Mouse (Mus musculus): ENCODE measurements around the gene Cltrn. TPM values are rescaled to one million over a fixed set of nuclear protein-coding genes. Genes with fewer than 3 reads are reported as not detected.

Gene Cltrn
- total and polyA plus RNA-seq, 3 experiments: not detected

DNA sequence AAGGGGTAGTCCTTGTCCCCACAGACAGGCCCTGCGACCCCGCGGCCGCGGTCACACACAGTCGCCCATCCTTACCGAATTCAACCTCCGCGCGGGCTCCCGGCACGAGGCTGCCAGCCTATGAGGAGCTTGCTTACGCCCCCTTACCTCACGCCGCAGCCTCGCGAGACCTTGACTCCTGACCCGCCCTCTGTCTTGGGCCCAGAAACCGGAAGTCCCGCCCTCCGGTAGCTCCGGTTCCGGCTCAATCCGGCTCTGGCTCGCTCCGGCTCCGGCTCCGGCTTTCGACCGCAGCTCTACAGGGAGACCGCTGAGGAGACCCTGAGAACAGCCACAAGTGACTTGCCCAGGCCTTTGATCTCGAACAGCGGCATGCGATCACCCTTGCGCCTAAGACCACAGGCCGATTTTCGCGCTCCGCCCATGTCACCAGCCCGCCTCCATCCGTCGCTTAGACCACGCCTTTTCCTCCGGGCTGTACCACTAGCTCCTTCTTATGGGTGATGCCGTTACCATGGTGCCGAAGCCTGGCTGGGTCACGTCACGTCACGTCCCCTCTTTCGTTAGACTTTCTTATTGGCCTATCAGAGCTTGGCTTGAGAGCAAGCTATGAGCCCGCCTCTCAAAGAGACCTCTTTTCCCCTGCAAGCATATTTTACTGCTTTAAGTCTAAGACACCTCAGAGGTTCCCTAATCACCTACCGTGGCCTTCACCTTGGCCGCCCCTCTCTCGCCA, 12.4 kb upstream of the Cltrn start, which contains the start of gene Siah1b:
TSS of gene Siah1b (minus strand) at position 454 of the 736 bp plus-strand sequence.
- DNase-seq (ENCODE audit: extremely low read depth): peak; percentile 90
- Histone ChIP-seq H3K27ac (ENCODE audit: insufficient read depth, low read depth) (peak within 1 kb of the TSS; percentile 77; the same call in 1 of the 2 replicates), H3K9me3 (replicated peaks; ENCODE audit: low read length) (no peaks in the 10 kb centered on the region), H3K79me2 (replicated peaks; ENCODE audit: control insufficient read depth, extremely low read depth, insufficient read depth, poor library complexity, severe bottlenecking) (peaks cover 18% of the 10 kb centered on the region), H3K4me2 (ENCODE audit: insufficient read depth, low read depth, poor library complexity, severe bottlenecking) (peak within 1 kb of the TSS; percentile 87), H3K36me3 (replicated peaks in 1 of 2; ENCODE audit: control insufficient read depth in 1 of 2, insufficient read depth in 1 of 2, low read length in 1 of 2) (peaks cover 14 to 20% of the 10 kb centered on the region in 2 experiments), H3K4me1 (ENCODE audit: control insufficient read depth in 1 of 2, insufficient read depth in 2 of 2) (no peaks in the 10 kb centered on the region), H3K27me3 (replicated peaks) (no peaks in the 10 kb centered on the region), H3K9ac (ENCODE audit: insufficient read depth, low read depth) (peak within 1 kb of the TSS; percentile 88), H3K4me3 (replicated peaks in 1 of 3; ENCODE audit: low read depth in 2 of 3, low read length in 2 of 3, poor library complexity in 1 of 3) (peak within 1 kb of the TSS; percentile 71 to 80 (median 75))
- in situ Hi-C loops (cut with MboI; ENCODE audit: low pct_ligation_motif_present, low pct_unique_long_range_greater_than_20kb, low sequenced_read_pairs): no loop called here
- dilution Hi-C loops (cut with MboI; ENCODE audit: extremely low pct_ligation_motif_present, extremely low pct_unique_long_range_greater_than_20kb, low sequenced_read_pairs): no loop called here
- TF ChIP-seq ELF1 (IDR thresholded peaks at IDR 0.05; ENCODE audit: low read depth, low read length): peak; percentile 69
- TF ChIP-seq HCFC1 (IDR thresholded peaks at IDR 0.05; ENCODE audit: low read depth, low read length): peak; percentile 76
- peak; percentile 85 for TF ChIP-seq MAX (IDR thresholded peaks at IDR 0.05; ENCODE audit: low read length)
- no peak for TF ChIP-seq MEF2A (IDR thresholded peaks at IDR 0.05; ENCODE audit: borderline replicate concordance, low read depth, low read length)
- 0 out of 2 replicates have a peak, but pooled peaks have one; percentile 67 for TF ChIP-seq E2F4 (IDR thresholded peaks at IDR 0.05; ENCODE audit: insufficient replicate concordance, low read depth, low read length)
- no peak for TF ChIP-seq CTCF (conservative IDR thresholded peaks at IDR 0.05 in 1 of 2, IDR thresholded peaks at IDR 0.05 in 1 of 2; ENCODE audit: low read depth in 2 of 2, low read length in 2 of 2)
- TF ChIP-seq EP300 (IDR thresholded peaks at IDR 0.05; ENCODE audit: low read length): no peak
- TF ChIP-seq UBTF (IDR thresholded peaks at IDR 0.05; ENCODE audit: low read depth, low read length): no peak
- TF ChIP-seq JUND (conservative IDR thresholded peaks at IDR 0.05; ENCODE audit: low read depth, low read length): no peak
- no peak for TF ChIP-seq ZNF384 (IDR thresholded peaks at IDR 0.05; ENCODE audit: low read depth, low read length)
- TF ChIP-seq ZC3H11A (IDR thresholded peaks at IDR 0.05; ENCODE audit: low read depth, low read length): no peak
- TF ChIP-seq RAD21 (IDR thresholded peaks at IDR 0.05; ENCODE audit: low read depth, low read length): no peak
- TF ChIP-seq CHD1 (IDR thresholded peaks at IDR 0.05; ENCODE audit: low read depth, low read length): no peak
- peak; percentile 47 for TF ChIP-seq NELFE (IDR thresholded peaks at IDR 0.05; ENCODE audit: low read depth, low read length)
- TF ChIP-seq ETS1 (conservative IDR thresholded peaks at IDR 0.05; ENCODE audit: low read depth, low read length): no peak
- no peak for TF ChIP-seq PAX5 (IDR thresholded peaks at IDR 0.05; ENCODE audit: low read length)
- TF ChIP-seq CHD2 (IDR thresholded peaks at IDR 0.05; ENCODE audit: low read length): peak; percentile 98
- peak; percentile 82 for TF ChIP-seq SIN3A (IDR thresholded peaks at IDR 0.05; ENCODE audit: low read length)
- TF ChIP-seq TCF12 (IDR thresholded peaks at IDR 0.05; ENCODE audit: low read depth, low read length): peak; percentile 48; the same call in 1 of the 2 replicates
- peak; percentile 65 for TF ChIP-seq POLR2A (IDR thresholded peaks at IDR 0.05; ENCODE audit: low read depth, low read length)
- TF ChIP-seq GABPA (IDR thresholded peaks at IDR 0.05; ENCODE audit: insufficient replicate concordance, low read depth, low read length): no peak
- no peak for TF ChIP-seq POLR2AphosphoS2 (IDR thresholded peaks at IDR 0.05; ENCODE audit: low read depth, low read length)
- TF ChIP-seq NRF1 (IDR thresholded peaks at IDR 0.05; ENCODE audit: low read depth, low read length): no peak
- TF ChIP-seq ZMIZ1 (IDR thresholded peaks at IDR 0.05; ENCODE audit: low read depth, low read length): peak; percentile 42; the same call in 1 of the 2 replicates
- TF ChIP-seq JUN (IDR thresholded peaks at IDR 0.05; ENCODE audit: insufficient read depth, low read depth, low read length): no peak
- TF ChIP-seq MXI1 (IDR thresholded peaks at IDR 0.05; ENCODE audit: low read depth, low read length): peak; percentile 81; the same call in 1 of the 2 replicates
- no peak for TF ChIP-seq IRF4 (IDR thresholded peaks at IDR 0.05; ENCODE audit: low read depth, low read length)
- 0 out of 2 replicates have a peak, but pooled peaks have one; percentile 31 for TF ChIP-seq MYC (IDR thresholded peaks at IDR 0.05; ENCODE audit: low read depth, low read length)
- TF ChIP-seq MAFK (IDR thresholded peaks at IDR 0.05; ENCODE audit: insufficient replicate concordance, low read length): no peak
- TF ChIP-seq KAT2A (IDR thresholded peaks at IDR 0.05; ENCODE audit: insufficient replicate concordance, low read length): 0 out of 2 replicates have a peak, but pooled peaks have one; percentile 58
- TF ChIP-seq ZKSCAN1 (IDR thresholded peaks at IDR 0.05; ENCODE audit: borderline replicate concordance, low read depth, low read length): no peak
- no peak for TF ChIP-seq USF1 (IDR thresholded peaks at IDR 0.05; ENCODE audit: low read depth, low read length)
- no peak for TF ChIP-seq MAZ (IDR thresholded peaks at IDR 0.05; ENCODE audit: low read depth, low read length)
- no peak for TF ChIP-seq RCOR1 (conservative IDR thresholded peaks at IDR 0.05; ENCODE audit: low read depth, low read length)
- no peak for TF ChIP-seq USF2 (conservative IDR thresholded peaks at IDR 0.05; ENCODE audit: low read depth, low read length)
- no peak for TF ChIP-seq SMC3 (IDR thresholded peaks at IDR 0.05; ENCODE audit: low read depth, low read length)
- peak; percentile 22; the same call in 1 of the 2 replicates for TF ChIP-seq BHLHE40 (IDR thresholded peaks at IDR 0.05; ENCODE audit: low read depth, low read length)
- peak; percentile 64; the same call in 1 of the 2 replicates for TF ChIP-seq TBP (conservative IDR thresholded peaks at IDR 0.05; ENCODE audit: low read depth, low read length)
